Mouse (Mus musculus): ENCODE measurements around the gene Yap1.

GRCm38 (mm10) chr9:7956400-7956799 is 48.0 kb downstream of the Yap1 start:
- TF ChIP-seq CTCF (IDR thresholded peaks at IDR 0.05; ENCODE audit: insufficient read depth, low read depth, low read length) (no peak), POLR2A (IDR thresholded peaks at IDR 0.05; ENCODE audit: insufficient read depth, low read depth, low read length) (no peak)

Data from olfactory bulb, adult 2 months (tissue).